Mouse (Mus musculus): ENCODE data around the gene Dok1. TPM values are rescaled to one million over a fixed set of nuclear protein-coding genes. Genes with fewer than 3 reads are reported as not detected.

The Dok1 gene
- 5.8 and 8.3 TPM in 2 replicates for polyA plus RNA-seq (2016; fragmentation: Nextera tagmentation; extraction: Ambion mirVana)

- peak within 1 kb of the TSS; percentile 56 for H3K4me3 ChIP-seq
- peak within 1 kb of the TSS; percentile 56 for H3K9ac ChIP-seq (replicated peaks)
- H3K9me3 ChIP-seq, result no peaks in the 10 kb centered on the region
- H3K4me1 ChIP-seq, result peaks cover 29% of the 10 kb centered on the region
- peak within 1 kb of the TSS; percentile 64; the same call in 1 of the 2 replicates for H3K27ac ChIP-seq (replicated peaks)
- peak; percentile 74 for ATAC-seq (ENCODE audit: low FRiP score, low read depth)
- WGBS, result under 1% methylated on average over 51 of the region's 51 CpGs
- no peaks in the 10 kb centered on the region for H3K36me3 ChIP-seq
- peak within 1 kb of the TSS; percentile 79 for H3K4me2 ChIP-seq (replicated peaks)
- H3K27me3 ChIP-seq, result peaks cover 77% of the 10 kb centered on the region
Measured at GRCm38 (mm10) chr6:83033249-83034185, at the start of gene Dok1, which contains the start of gene Loxl3. Gene Dok1 (minus strand): TSS chr6:83033471. Gene Loxl3 (plus strand): TSS chr6:83034173.

GRCm38 (mm10) chr6:83080210-83080609 lies 46.9 kb upstream of the Dok1 start:
- ATAC-seq (ENCODE audit: low FRiP score, low read depth), result no peak
- Histone ChIP-seq H3K9ac (replicated peaks) (no peak overlapping the region), H3K36me3 (peaks cover 24% of the 10 kb centered on the region), H3K4me3 (no peak overlapping the region), H3K9me3 (no peaks in the 10 kb centered on the region), H3K4me1 (peaks cover 17% of the 10 kb centered on the region), H3K27me3 (peaks cover 58% of the 10 kb centered on the region), H3K27ac (replicated peaks) (no peak overlapping the region), H3K4me2 (replicated peaks) (no peak overlapping the region)
- 98% methylated on average over 5 of the region's 5 CpGs for WGBS

- peaks cover 58% of the 10 kb centered on the region for H3K27me3 ChIP-seq
- peak overlapping the region; percentile 91 for H3K27ac ChIP-seq (replicated peaks)
- H3K4me2 ChIP-seq (replicated peaks), result peak overlapping the region; percentile 94
- H3K9ac ChIP-seq (replicated peaks), result peak overlapping the region; percentile 70
- WGBS, result under 1% methylated on average over 46 of the region's 46 CpGs
- peaks cover 24% of the 10 kb centered on the region for H3K36me3 ChIP-seq
- peak; percentile 91 for ATAC-seq (ENCODE audit: low FRiP score, low read depth)
- peaks cover 15% of the 10 kb centered on the region for H3K4me1 ChIP-seq
- H3K4me3 ChIP-seq, result peak overlapping the region; percentile 68
- H3K9me3 ChIP-seq, result no peaks in the 10 kb centered on the region
Measured at GRCm38 (mm10) chr6:83078324-83078858, 45.1 kb upstream of the Dok1 start.

DNA sequence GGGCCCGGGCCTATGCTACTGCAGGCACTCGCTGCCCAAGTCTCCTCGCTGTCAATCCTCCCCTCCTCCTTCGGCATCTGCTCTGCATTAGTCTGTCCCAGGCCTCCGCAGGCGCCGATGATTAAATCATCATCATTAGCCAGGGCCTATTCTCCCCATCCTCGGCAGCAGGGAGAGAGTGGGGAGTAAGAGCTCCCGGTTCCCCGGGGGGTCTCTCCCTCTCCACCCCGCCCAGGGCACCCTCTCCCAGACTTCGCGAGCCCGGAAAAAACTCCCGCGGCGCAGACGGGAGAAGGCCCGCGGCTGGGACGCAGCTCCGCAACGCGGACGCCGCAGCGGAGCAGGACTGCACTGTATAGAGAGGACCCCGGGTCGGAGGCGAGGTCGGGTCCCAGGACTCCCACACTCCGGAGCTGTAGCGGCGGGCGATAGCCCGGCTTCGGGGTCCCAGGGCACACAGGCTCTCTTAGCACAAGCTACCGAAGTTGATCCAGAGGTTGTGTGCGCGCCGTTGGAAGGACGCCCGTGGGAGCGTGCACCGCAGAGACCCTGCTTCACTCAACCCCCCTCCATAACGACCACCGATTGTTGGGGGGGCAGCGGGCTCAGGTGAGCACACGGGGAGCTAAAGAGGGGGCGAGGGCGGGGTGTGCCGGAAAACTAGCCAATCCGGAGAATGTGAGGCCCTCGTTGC lies 44.5 kb upstream of the Dok1 start, which contains the start of gene Pcgf1:
Gene Pcgf1 (plus strand): TSS at position 240 of the 694 bp plus-strand sequence.
- Histone ChIP-seq H3K4me3 (peak within 1 kb of the TSS; percentile 68), H3K27me3 (peaks cover 58% of the 10 kb centered on the region), H3K4me1 (peaks cover 15% of the 10 kb centered on the region), H3K27ac (replicated peaks) (peak within 1 kb of the TSS; percentile 91), H3K4me2 (replicated peaks) (peak within 1 kb of the TSS; percentile 94), H3K9ac (replicated peaks) (peak within 1 kb of the TSS; percentile 70), H3K36me3 (peaks cover 24% of the 10 kb centered on the region), H3K9me3 (no peaks in the 10 kb centered on the region)
- ATAC-seq (ENCODE audit: low FRiP score, low read depth), result peak; percentile 74
- under 1% methylated on average over 53 of the region's 54 CpGs for WGBS

DNA sequence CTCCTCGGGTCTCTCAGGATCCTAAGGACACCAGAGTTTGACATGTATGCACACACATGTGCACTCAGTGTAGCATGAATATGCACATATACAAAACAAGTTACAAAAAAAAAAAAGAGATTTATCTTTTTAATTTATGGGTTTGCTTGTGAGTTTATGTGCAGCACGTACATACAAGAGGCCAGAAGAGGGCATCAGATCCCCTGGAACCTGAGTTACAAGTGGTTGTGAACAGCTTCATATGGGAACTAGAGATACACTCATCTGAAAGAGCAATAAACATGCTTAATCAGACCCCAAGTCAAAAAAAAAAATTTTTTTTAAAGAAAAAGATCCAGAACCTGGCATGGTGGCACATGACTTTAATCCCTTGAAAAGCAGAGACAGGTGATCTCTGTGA lies 41.7 kb upstream of the Dok1 start:
- ATAC-seq (ENCODE audit: low FRiP score, low read depth), result no peak
- Histone ChIP-seq H3K9ac (replicated peaks) (no peak overlapping the region), H3K4me3 (no peak overlapping the region), H3K9me3 (no peaks in the 10 kb centered on the region), H3K27me3 (peaks cover 75% of the 10 kb centered on the region), H3K4me2 (replicated peaks) (no peak overlapping the region), H3K36me3 (peaks cover 2% of the 10 kb centered on the region; the same call in 1 of the 2 replicates), H3K27ac (replicated peaks) (no peak overlapping the region), H3K4me1 (peaks cover 29% of the 10 kb centered on the region)
- WGBS, result 17% methylated on average over 2 of the region's 2 CpGs

DNA sequence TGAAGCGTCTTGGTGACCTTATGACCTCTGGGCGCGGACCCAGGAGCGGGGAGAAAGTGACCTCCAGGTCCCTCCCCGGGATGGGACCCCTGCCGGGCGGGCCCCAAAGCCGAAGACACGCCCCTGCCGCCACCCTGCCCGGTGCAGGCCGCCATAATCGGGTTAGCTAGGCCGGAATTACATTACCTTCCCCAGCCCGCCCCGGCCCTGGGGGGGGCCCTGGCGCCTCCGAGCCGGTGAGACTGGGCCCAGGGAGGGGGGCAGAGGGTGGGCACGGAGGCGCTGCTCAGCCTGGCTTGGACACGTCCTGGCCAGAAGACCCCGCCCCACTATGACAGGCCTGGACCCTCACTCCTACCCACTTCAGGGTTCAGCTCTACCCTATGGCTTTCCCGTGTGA lies 37.9 kb upstream of the Dok1 start:
- Histone ChIP-seq H3K4me3 (0 out of 2 replicates have a peak overlapping the region, but pooled peaks have one; percentile 7), H3K4me2 (replicated peaks) (peak overlapping the region; percentile 23; the same call in 1 of the 2 replicates)
- 2% methylated on average over 19 of the region's 24 CpGs for WGBS

DNA sequence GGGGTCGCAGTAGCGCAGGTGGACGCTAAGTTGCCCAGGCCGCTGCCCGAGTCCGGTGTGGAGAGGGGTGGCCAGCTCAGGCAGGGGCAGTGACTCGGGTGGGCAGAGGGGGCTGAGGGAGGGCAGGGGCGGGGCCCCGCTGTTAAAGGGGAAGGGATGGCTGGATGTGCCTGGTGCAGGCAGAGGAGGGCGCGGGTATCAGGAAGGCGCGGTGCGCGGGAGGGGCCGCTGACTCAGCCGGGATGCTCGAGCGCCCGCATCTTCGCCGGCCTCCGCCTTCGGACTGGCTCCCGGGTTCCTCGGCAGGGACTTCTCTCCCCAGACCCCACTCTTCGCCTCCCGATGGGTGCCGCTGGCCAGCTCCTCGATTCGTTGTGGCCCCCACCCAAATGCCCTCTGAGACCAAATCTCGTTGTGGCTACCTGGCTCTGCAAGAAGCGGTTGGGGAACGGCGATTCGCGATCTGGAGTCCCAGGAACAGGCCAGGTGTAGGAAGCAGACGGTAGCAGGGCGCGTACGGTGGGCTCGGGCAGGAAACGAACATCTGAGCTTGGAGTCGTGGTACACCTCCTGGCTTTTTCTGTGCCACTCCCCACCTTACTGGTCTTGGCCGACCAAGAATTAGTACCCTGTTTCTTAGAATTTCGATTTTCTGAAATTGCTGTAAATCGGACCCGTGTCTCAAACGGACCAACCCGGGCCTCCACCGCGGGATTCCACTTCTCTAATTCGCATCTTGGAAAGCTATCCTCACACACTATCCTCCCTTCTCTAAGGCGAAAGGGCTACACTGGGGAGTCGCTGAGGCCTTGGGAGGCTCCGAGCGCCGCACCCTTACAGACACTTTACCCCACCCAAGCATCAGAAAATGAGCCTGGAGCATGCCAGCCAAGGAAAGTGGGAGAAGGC lies 37.3 kb upstream of the Dok1 start:
- Histone ChIP-seq H3K4me2 (replicated peaks) (peak overlapping the region; percentile 25; the same call in 1 of the 2 replicates), H3K4me1 (peaks cover 23% of the 10 kb centered on the region), H3K36me3 (no peaks in the 10 kb centered on the region), H3K9me3 (no peaks in the 10 kb centered on the region), H3K9ac (replicated peaks) (no peak overlapping the region), H3K27me3 (peaks cover 100% of the 10 kb centered on the region), H3K4me3 (peak overlapping the region; percentile 24), H3K27ac (replicated peaks) (no peak overlapping the region)
- no peak for ATAC-seq (ENCODE audit: low FRiP score, low read depth)
- WGBS, result under 1% methylated on average over 51 of the region's 58 CpGs

More for the DNA sequence above, 37.9 kb upstream of the Dok1 start:
- no peaks in the 10 kb centered on the region for H3K9me3 ChIP-seq
- no peak overlapping the region for H3K9ac ChIP-seq (replicated peaks)
- H3K27me3 ChIP-seq, result peaks cover 100% of the 10 kb centered on the region
- no peaks in the 10 kb centered on the region for H3K36me3 ChIP-seq
- no peak for ATAC-seq (ENCODE audit: low FRiP score, low read depth)
- H3K27ac ChIP-seq (replicated peaks), result no peak overlapping the region
- H3K4me1 ChIP-seq, result peaks cover 23% of the 10 kb centered on the region

DNA sequence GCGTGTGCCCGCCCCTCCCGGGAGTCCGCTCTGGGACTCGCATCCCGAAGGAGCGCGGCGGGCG lies 36.8 kb upstream of the Dok1 start, which contains the start of gene Tlx2:
Gene Tlx2 (minus strand): TSS at position 47 of the 64 bp plus-strand sequence.
- H3K9me3 ChIP-seq, result no peaks in the 10 kb centered on the region
- no peak within 1 kb of the TSS for H3K27ac ChIP-seq (replicated peaks)
- peak within 1 kb of the TSS; percentile 24 for H3K4me3 ChIP-seq
- no peak for ATAC-seq (ENCODE audit: low FRiP score, low read depth)
- 3% methylated on average over 10 of the region's 10 CpGs for WGBS
- H3K9ac ChIP-seq (replicated peaks), result no peak within 1 kb of the TSS
- H3K27me3 ChIP-seq, result peaks cover 100% of the 10 kb centered on the region
- H3K4me2 ChIP-seq (replicated peaks), result peak within 1 kb of the TSS; percentile 25; the same call in 1 of the 2 replicates
- no peaks in the 10 kb centered on the region for H3K36me3 ChIP-seq
- H3K4me1 ChIP-seq, result peaks cover 23% of the 10 kb centered on the region

DNA sequence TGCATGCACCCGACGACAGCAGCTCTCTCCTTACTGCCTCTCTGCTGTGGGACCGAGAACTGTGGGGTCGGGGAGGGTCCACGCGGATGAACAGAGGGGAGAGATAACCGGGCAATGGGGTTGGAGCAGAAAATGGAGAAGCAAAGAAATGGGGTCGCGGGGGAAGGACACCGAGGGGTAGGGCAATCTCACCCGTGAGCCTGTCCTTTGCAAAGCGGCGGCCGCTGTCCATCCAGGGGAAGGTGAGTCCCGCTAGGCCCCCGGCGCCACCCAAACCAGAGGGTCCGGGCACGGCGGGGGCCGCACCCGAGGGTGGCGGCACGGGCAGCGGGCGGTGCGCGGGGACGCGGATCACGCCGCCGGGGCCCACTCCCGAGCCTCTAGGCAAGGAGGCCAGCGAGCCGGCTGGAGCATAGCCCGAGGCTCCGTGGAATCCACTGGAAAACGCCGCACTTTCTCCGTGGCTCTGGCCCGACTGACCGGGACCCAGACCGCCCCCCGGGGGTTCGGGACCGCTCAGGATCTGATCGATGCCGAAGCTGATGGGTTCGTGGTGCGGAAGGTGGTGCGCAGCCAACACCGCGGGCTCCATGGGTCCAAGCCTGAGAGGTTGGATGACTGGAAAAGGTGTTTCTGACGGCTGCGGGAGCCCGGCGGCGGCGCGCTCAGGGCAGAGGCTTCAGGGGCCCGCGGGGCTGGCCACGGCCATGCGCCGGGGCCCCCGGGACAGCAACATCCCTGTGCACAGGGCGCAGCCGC lies 36.4 kb upstream of the Dok1 start:
- Histone ChIP-seq H3K36me3 (no peaks in the 10 kb centered on the region), H3K4me2 (replicated peaks) (peak overlapping the region; percentile 25; the same call in 1 of the 2 replicates), H3K9ac (replicated peaks) (no peak overlapping the region), H3K4me1 (peaks cover 23% of the 10 kb centered on the region), H3K4me3 (peak overlapping the region; percentile 24), H3K9me3 (no peaks in the 10 kb centered on the region), H3K27me3 (peaks cover 100% of the 10 kb centered on the region), H3K27ac (replicated peaks) (no peak overlapping the region)
- no peak for ATAC-seq (ENCODE audit: low FRiP score, low read depth)
- 1% methylated on average over 66 of the region's 69 CpGs for WGBS

DNA sequence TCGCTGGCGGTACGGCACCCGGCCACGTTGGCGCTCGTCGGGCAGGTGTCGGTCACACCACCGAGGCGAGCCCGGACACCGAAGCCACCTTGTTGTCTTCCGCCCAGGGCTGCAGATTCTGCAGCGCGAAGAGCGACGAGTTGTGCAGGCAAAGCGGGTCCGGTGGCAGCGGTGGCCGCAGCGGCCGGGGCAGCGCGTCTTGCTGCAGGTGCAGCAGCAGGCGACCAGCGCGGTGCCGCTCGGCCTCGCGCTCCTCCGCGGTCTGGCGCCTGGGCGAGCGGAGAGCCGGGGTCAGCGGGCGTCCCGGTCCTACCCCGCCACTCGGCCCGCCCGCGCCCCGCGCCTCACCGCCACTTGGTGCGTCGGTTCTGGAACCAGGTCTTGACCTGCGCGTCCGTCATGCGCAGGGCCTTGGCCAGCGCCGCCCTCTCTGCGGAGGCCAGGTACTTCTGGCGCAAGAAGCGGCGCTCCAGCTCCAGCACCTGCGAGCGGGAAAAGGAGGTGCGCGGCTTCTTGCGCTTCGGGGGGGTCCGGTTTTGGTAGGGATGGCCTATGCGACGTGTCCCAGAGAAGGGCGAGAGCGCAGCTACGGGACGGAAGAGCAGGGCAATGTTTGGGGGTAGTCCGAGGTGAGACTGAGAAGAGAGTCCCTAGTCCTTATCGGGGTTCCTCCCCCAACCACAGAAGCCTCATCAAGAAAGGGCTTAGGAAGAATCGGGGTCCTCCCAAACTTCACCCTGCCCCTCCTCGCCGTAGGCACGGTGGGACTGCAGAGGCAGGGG lies 35.6 kb upstream of the Dok1 start:
- Histone ChIP-seq H3K9me3 (no peaks in the 10 kb centered on the region), H3K4me2 (replicated peaks) (peak overlapping the region; percentile 25), H3K4me1 (peaks cover 23% of the 10 kb centered on the region), H3K9ac (replicated peaks) (no peak overlapping the region), H3K27ac (replicated peaks) (no peak overlapping the region), H3K27me3 (peaks cover 100% of the 10 kb centered on the region), H3K4me3 (peak overlapping the region; percentile 22), H3K36me3 (no peaks in the 10 kb centered on the region)
- no peak for ATAC-seq (ENCODE audit: low FRiP score, low read depth)
- under 1% methylated on average over 80 of the region's 81 CpGs for WGBS
